Mouse (Mus musculus): ENCODE data around the gene Srgap3. TPM values are rescaled to one million over a fixed set of nuclear protein-coding genes. Genes with fewer than 3 reads are reported as not detected.
A peak's percentile ranks its signal among the peaks of the same experiment; 100 is the strongest.

The Srgap3 gene
- total RNA-seq (2021) = 10 to 100 TPM; 15.6 to 20.3 TPM
- long read RNA-seq, experiment 1, partial matches to known transcripts = 0 of 8 reads
- long read RNA-seq, experiment 1, other reads (novel, unspliced or antisense) = 8 of 8 reads
- long read RNA-seq, experiment 2, partial matches to known transcripts = 0 of 6 reads
- long read RNA-seq, experiment 2, other reads (novel, unspliced or antisense) = 6 of 6 reads

- peak; percentile 63 to 81 for DNase-seq (ENCODE audit: low spot score in 2 of 2)
These were observed at the start of gene Srgap3 for GRCm38 (mm10) chr6:112946895-112947436. Srgap3 (minus strand) TSS chr6:112947266.

- no peak for DNase-seq (ENCODE audit: low spot score in 2 of 2)
These were observed 48.6 kb upstream of the Srgap3 start for GRCm38 (mm10) chr6:112995708-112996107.

- no peak for DNase-seq (ENCODE audit: low spot score in 2 of 2)
These were observed 43.1 kb upstream of the Srgap3 start for GRCm38 (mm10) chr6:112990119-112990518.

DNA sequence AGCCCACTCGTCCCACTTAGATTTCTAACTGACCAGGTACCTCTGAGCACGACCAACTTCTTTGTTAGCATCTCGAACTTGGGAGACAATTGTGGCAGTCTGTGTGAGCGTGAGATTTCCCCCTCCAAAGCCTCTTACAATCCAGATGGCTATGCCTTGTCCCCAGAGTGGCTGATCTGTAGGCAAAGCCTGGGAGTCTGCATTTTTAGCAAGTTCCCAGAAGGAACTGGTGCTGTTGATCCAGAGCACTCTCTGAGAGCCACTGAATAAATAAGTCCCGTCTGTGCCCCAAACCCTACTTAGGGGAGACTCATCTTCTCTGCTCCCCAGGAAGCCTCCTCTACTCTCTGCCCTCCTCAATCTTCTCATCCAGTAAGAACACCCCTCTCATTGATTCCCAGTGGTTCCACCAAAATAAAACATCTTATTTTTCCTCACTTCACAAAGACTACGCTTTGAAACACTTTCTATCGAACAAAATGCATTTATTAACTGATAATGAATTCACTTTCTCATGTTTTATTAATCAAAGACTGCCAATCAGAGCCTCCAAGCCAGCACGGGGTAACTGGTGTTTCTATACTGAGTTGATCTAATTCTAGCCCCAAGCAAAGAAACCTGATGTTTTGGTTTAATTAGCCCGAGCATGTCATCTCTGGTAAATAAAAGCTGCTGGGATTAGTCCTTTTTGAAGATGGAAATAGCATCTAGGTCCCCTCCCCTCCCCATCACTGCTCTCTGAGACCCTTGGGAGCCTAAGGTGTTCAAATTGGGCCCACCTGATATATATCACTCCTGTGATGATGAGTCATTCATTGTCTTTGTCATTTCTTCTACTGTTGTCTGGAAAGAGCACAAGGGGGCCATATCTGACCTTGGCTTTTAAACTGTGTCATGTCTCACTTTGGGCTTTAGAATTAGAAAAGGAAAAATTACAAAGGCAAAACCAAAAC is 38.6 kb upstream of the Srgap3 start:
- no peak for DNase-seq (ENCODE audit: low spot score in 2 of 2)

DNA sequence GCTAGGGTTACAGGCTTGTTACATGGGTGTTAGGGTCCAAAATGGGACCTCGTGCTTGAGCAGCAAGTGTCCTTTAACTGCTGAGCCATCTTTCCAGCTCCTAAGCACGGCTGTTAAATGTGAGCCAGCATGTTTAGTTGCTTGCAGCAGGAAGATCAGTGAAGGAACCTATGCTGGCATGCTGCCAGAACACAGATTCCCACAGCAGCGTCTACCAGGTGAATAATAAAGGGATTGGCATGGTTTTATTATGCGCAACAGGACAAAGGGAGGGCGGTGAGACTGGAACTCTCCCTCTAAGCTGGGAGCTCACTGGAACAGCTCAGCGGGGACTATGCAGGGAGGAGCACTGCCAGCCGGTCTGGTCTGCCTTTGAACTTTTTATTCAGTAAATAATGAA is 35.2 kb upstream of the Srgap3 start:
- DNase-seq (ENCODE audit: low spot score in 2 of 2) = no peak

- no peak for DNase-seq (ENCODE audit: low spot score in 2 of 2)
These were observed 31.9 kb upstream of the Srgap3 start for GRCm38 (mm10) chr6:112978947-112979346.

GRCm38 (mm10) chr6:112977246-112977645 is 30.2 kb upstream of the Srgap3 start:
- DNase-seq (ENCODE audit: low spot score in 2 of 2) = no peak

DNA sequence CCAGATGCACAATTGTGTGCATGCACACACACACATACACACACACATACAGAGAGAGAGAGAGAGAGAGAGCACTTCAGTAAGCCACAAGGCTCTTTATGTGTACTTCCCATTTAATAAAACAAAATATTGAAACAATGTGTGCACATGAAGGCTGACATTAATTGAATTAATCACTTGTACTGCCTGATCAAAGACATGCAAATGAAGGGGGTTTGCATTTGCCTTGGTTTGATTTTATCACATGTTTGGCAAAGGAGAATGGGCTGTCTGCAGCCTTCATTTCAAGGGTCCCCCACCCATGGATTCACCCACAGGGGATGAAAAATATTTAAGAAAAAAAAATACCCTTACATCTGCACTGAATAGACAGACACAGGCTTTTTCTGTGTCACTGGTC is 29.5 kb upstream of the Srgap3 start:
- DNase-seq (ENCODE audit: low spot score in 2 of 2) = no peak

DNA sequence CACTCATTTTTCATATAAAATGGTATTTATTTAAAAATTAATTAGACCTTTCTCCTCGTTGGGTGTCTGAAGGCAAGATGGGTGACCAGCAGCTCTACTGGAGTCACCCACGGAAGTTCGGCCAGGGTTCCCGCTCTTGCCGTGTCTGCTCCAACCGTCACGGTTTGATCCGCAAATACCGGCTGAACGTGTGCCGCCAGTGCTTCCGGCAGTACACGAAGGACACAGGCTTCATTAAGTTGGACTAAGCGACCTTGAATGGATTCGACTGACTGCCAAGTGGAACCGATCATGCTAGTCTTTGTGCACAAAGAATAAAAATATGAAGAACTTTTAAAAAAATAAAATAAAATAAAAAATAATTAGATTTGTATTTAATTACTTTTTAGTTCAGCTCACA is 29.1 kb upstream of the Srgap3 start:
- DNase-seq (ENCODE audit: low spot score in 2 of 2) = no peak

GRCm38 (mm10) chr6:112973786-112974720 is 27.0 kb upstream of the Srgap3 start:
- DNase-seq (ENCODE audit: low spot score in 2 of 2) = no peak

- no peak for DNase-seq (ENCODE audit: low spot score in 2 of 2)
These were observed 26.0 kb upstream of the Srgap3 start for GRCm38 (mm10) chr6:112972858-112973631.

- no peak for DNase-seq (ENCODE audit: low spot score in 2 of 2)
These were observed 25.1 kb upstream of the Srgap3 start for GRCm38 (mm10) chr6:112972127-112972526.

DNA sequence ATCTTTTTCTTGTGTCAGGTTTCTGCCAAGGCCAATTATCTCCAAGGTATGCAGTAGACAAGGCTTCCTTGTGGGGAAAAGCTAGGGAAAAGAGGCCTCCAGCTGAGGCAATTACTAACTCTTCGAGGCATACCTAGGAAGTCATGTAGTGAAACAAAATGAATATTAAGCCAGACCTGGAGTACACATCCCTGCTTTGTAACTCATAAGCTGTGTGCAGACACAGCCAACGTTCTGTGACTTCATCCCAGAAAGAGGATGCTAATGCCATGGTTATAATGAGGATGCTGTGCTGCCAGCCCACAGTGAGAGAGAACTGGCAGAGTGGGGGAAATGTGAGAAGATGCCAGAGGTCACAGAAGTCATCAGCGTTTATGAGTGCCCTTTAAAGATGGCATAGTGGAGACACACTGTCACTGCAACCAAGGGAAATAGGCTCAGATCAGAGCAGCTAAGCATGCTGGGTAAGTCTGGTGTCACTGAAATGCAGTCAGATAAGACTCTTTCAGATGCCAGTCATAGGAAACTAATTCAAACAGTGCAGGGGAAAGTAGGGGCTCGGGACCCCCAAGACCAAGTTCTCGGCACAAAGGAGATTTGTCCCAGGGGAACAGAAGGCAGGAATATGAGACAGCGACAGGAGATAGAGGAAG is 24.2 kb upstream of the Srgap3 start:
- DNase-seq (ENCODE audit: low spot score in 2 of 2) = no peak

GRCm38 (mm10) chr6:112967359-112967758 is 20.3 kb upstream of the Srgap3 start:
- no peak for DNase-seq (ENCODE audit: low spot score in 2 of 2)

GRCm38 (mm10) chr6:112958360-112958759 is 11.3 kb upstream of the Srgap3 start:
- no peak for DNase-seq (ENCODE audit: low spot score in 2 of 2)

DNA sequence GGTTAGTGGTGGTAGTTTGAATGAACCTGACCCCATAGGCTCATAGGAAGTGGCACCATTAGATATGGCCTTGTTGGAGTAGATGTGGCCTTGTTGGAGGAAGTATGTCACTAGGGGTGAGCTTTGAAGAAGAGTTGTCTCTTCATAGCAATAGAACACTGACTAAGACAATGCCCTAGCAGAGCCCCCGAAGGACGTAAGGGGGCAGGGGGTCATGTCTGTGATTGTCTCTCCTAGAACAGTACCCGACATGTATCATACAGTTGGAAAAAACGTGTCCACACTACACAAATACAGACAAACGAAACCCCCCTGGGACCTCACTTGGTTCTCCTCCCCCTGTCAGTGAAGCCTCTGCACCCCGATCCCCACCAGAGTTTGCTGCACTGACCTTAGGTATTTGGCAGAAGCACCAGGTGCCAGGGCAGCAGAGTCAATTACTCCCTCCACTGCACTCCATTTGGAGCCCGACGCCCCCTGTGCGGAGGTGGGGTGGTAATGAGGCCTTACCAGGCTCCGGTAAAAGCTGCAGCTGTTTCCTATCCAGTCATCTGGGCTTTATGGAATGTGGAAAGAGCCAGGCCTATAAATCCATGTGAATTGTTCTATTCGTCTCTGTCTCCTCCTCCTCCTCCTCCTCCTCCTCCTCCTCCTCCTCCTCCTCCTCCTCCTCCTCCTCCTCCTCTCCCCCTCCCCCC is 10.7 kb upstream of the Srgap3 start:
- DNase-seq (ENCODE audit: low spot score in 2 of 2) = peak in 1 of 2 experiments; percentile 33

DNA sequence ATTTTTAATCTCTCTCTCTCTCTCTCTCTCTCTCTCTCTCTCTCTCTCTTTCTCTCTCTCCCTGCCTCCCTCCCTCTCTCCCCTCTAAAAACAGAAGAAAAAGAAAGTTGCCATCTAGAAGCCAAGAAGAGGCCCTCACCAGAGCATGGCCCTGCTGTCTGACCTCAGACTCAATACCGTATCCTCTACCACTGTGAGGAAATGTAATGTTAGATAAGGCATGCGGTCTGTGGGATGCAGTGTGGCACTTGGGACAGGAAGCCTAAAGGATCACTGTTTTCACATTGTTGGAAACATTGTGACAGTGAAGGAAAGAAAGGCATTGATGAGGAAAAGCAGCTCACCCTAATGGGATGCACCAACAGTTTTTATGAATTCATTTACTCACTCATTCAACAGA is 8.7 kb upstream of the Srgap3 start:
- no peak for DNase-seq (ENCODE audit: low spot score in 2 of 2)

DNA sequence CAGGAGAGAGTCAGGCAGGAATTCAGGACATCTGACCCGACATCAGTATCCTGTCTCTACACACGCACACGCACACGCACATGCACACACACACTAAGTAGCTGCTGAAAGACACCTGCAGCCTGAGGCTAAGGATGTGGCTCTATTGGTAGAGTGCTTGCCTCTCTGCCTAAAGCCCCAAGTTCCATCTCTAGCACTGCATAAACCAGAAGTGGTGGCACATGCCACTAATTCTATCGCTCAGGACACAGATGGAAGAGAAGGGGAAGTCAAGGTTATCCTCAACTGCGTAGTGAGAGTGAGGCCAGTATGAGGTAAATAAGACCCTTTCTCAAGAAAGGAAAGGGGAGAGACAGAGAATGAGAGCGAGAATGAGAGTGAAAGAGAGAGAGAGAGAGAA is 6.8 kb upstream of the Srgap3 start:
- no peak for DNase-seq (ENCODE audit: low spot score in 2 of 2)

- no peak for DNase-seq (ENCODE audit: low spot score in 2 of 2)
These were observed 4.2 kb upstream of the Srgap3 start for GRCm38 (mm10) chr6:112951254-112951653.
